Mouse (Mus musculus) lung, embryonic 16.5 days (tissue): ENCODE measurements around the gene Gpc5. TPM values are rescaled to one million over a fixed set of nuclear protein-coding genes. Genes with fewer than 3 reads are reported as not detected.

Experiments used
- ATAC-seq: fragments of 200-750 bp; cut with Nextera tagmentation; 2 replicates; pipeline ENCODE4 v1.8.0; 2017; ENCODE audit warnings: low read depth, mild to moderate bottlenecking, moderate library complexity
- H3K27ac ChIP-seq: fragments of 300-500 bp; sonication (generic); 2 replicates; pipeline ENCODE4 v1.5.1; 2014; ENCODE audit warnings: mild to moderate bottlenecking, control low read depth, low read length
- H3K27me3 ChIP-seq: fragments of 300-500 bp; sonication (generic); 2 replicates; pipeline ENCODE4 v1.6.1; 2014; ENCODE audit warnings: low read depth, low read length, mixed read lengths; ENCODE audit not compliant: control insufficient read depth, insufficient read depth
- H3K36me3 ChIP-seq: fragments of 300-500 bp; sonication (generic); 2 replicates; pipeline ENCODE4 v1.6.1; 2014; ENCODE audit warnings: low read length; ENCODE audit not compliant: control insufficient read depth, insufficient read depth
- H3K4me1 ChIP-seq: fragments of 300-500 bp; sonication (generic); replicated peaks from 2 replicates; pipeline ENCODE4 v1.6.1; 2014; ENCODE audit warnings: low read length, mixed read lengths; ENCODE audit not compliant: control insufficient read depth, insufficient read depth
- H3K4me2 ChIP-seq: fragments of 300-500 bp; sonication (generic); 2 replicates; pipeline ENCODE4 v1.6.1; 2014; ENCODE audit warnings: low read depth, low read length, control low read depth
- H3K4me3 ChIP-seq: fragments of 300-500 bp; sonication (generic); 2 replicates; pipeline ENCODE4 v1.5.1; 2014; ENCODE audit warnings: mild to moderate bottlenecking, low read length, control low read depth
- H3K9ac ChIP-seq: fragments of 300-500 bp; sonication (generic); 2 replicates; pipeline ENCODE4 v1.6.1; 2014; ENCODE audit warnings: low read length, control low read depth
- H3K9me3 ChIP-seq: fragments of 300-500 bp; sonication (generic); 2 replicates; pipeline ENCODE4 v1.6.1; 2016; ENCODE audit warnings: low read length; ENCODE audit not compliant: control insufficient read depth
- WGBS: fragments of 180-500 bp; shearing (Covaris S2); extraction: QIAGEN DNeasy Blood & Tissue Kit; methylation state at CpG from one replicate; pipeline ENCODE4 v1.1.7; 2014; 5-methylcytosine and 5-hydroxymethylcytosine counted together
- polyA plus RNA-seq: library from polyadenylated mRNA; unstranded; fragments of >200 nt; fragmentation: Nextera tagmentation; extraction: Ambion mirVana; gene quantifications from 2 replicates; pipeline ENCODE4 v1.2.1, GENCODE M21; 2015

Gene Gpc5
- polyA plus RNA-seq, 1 experiment from 2014 or later, result 0.11 TPM

DNA sequence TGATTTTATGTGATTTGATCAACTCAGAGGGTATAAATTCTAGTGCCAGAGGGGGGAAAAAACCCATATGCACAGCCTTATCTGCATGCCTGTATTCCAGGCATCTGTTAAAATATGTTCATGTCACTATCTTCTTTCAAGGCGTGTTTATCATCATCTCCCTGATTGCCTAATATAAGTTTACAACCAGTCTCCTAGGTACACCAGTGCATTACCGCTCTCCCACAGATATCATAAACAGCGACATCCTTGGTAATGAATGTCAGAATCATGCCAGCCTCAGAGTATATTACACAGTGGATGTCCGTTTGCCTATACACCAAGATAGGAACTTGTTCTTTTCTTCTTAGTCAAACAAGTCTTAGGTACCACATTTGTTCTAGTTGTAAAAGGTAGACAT lies 1095.0 kb downstream of the Gpc5 start:
- ATAC-seq, result no peak
- Histone ChIP-seq H3K4me1 (no peaks in the 10 kb centered on the region), H3K9me3 (no peaks in the 10 kb centered on the region), H3K4me3 (no peak overlapping the region), H3K27ac (no peak overlapping the region), H3K36me3 (no peaks in the 10 kb centered on the region), H3K4me2 (no peak overlapping the region), H3K27me3 (no peaks in the 10 kb centered on the region), H3K9ac (no peak overlapping the region)
- WGBS, result 77% methylated on average over 4 of the region's 4 CpGs

DNA sequence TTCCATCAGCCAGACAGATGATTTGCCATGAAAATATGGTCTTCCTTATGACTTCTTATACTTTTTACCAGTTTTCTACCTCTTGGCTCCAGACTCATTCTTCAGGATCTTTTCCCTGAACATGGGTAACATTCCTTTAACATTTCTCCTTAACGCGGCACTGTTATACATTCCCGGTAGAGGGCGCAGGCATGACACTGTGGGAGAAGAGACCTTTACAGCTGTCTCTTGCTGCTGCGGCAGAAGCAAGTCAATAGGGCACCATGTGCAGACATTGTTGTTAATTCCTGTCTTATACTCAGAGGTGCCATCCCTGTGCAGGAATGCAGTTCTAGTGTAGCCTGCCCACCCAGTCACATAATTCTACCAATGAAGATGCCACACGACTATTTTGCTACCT lies 1115.0 kb downstream of the Gpc5 start:
- no peaks in the 10 kb centered on the region for H3K4me1 ChIP-seq
- no peaks in the 10 kb centered on the region for H3K36me3 ChIP-seq
- H3K27me3 ChIP-seq, result no peaks in the 10 kb centered on the region
- H3K4me3 ChIP-seq, result no peak overlapping the region
- WGBS, result 29% methylated on average over 6 of the region's 6 CpGs
- H3K9ac ChIP-seq, result no peak overlapping the region
- no peak overlapping the region for H3K4me2 ChIP-seq
- H3K9me3 ChIP-seq, result no peaks in the 10 kb centered on the region
- H3K27ac ChIP-seq, result no peak overlapping the region
- ATAC-seq, result no peak

DNA sequence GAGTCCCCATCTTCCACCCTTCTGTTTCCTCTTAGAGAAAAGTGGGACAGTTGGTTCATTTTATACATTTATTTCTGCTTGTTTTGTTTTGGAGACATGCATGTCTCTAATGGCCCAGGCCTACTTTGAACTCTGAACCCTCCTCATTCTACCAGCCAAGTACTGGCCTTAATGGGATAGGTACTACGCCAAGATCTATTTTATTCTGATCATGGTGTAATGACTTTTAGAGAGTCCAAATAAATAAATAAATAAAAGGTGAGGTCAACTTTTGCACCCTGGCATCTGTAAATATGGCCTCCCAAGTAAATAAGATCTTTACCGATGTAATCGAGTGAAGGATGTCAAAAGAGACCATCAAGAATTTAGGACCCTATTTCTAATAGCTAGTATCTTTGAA lies 1116.6 kb downstream of the Gpc5 start:
- Histone ChIP-seq H3K4me1 (no peaks in the 10 kb centered on the region), H3K27me3 (no peaks in the 10 kb centered on the region), H3K4me3 (no peak overlapping the region), H3K4me2 (no peak overlapping the region), H3K9me3 (no peaks in the 10 kb centered on the region), H3K36me3 (no peaks in the 10 kb centered on the region), H3K27ac (no peak overlapping the region), H3K9ac (no peak overlapping the region)
- WGBS, result 77% methylated on average over 3 of the region's 3 CpGs
- ATAC-seq, result 0 out of 2 replicates have a peak, but pooled peaks have one; percentile 9

DNA sequence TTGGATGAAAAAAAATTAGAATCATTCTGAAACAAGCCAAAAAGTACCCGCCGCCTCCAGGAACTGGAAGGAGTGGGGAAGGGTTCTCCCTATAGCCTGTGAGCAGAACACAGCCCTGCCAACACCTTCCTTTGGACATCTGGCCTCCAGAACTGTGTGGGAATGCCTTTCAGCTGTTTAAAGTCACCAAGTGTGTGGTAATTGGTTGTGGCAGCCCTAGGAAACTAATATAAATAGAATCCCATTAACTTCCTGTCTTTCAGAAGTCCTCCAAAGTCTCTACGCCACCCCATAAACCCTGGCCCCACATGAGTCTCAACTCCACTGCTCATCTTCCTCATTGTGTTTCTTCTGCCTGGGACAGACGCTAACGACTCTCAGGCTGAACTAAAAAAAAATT lies 1117.0 kb downstream of the Gpc5 start:
- no peak overlapping the region for H3K4me3 ChIP-seq
- H3K9me3 ChIP-seq, result no peaks in the 10 kb centered on the region
- H3K4me2 ChIP-seq, result no peak overlapping the region
- no peaks in the 10 kb centered on the region for H3K36me3 ChIP-seq
- WGBS, result 25% methylated on average over 5 of the region's 5 CpGs
- no peaks in the 10 kb centered on the region for H3K4me1 ChIP-seq
- H3K27me3 ChIP-seq, result no peaks in the 10 kb centered on the region
- ATAC-seq, result peak; percentile 98
- no peak overlapping the region for H3K27ac ChIP-seq
- no peak overlapping the region for H3K9ac ChIP-seq

- Histone ChIP-seq H3K27ac (no peak overlapping the region), H3K27me3 (no peaks in the 10 kb centered on the region), H3K36me3 (no peaks in the 10 kb centered on the region), H3K4me3 (no peak overlapping the region), H3K4me1 (no peaks in the 10 kb centered on the region), H3K9me3 (no peaks in the 10 kb centered on the region), H3K4me2 (no peak overlapping the region), H3K9ac (no peak overlapping the region)
- WGBS, result 65% methylated on average over 6 of the region's 6 CpGs
- no peak for ATAC-seq
Measured at GRCm38 (mm10) chr14:116210304-116210703, 1118.3 kb downstream of the Gpc5 start.

- H3K36me3 ChIP-seq, result no peaks in the 10 kb centered on the region
- H3K27ac ChIP-seq, result no peak overlapping the region
- H3K27me3 ChIP-seq, result no peaks in the 10 kb centered on the region
- H3K4me3 ChIP-seq, result no peak overlapping the region
- no peaks in the 10 kb centered on the region for H3K4me1 ChIP-seq
- no peak for ATAC-seq
- H3K9ac ChIP-seq, result no peak overlapping the region
- H3K4me2 ChIP-seq, result no peak overlapping the region
- H3K9me3 ChIP-seq, result no peaks in the 10 kb centered on the region
Measured at GRCm38 (mm10) chr14:116212029-116212428, 1120.0 kb downstream of the Gpc5 start.

GRCm38 (mm10) chr14:116258126-116258525 lies 1166.1 kb downstream of the Gpc5 start:
- WGBS, result 100% methylated on average over 1 of the region's 1 CpGs
- no peaks in the 10 kb centered on the region for H3K9me3 ChIP-seq
- ATAC-seq, result no peak

DNA sequence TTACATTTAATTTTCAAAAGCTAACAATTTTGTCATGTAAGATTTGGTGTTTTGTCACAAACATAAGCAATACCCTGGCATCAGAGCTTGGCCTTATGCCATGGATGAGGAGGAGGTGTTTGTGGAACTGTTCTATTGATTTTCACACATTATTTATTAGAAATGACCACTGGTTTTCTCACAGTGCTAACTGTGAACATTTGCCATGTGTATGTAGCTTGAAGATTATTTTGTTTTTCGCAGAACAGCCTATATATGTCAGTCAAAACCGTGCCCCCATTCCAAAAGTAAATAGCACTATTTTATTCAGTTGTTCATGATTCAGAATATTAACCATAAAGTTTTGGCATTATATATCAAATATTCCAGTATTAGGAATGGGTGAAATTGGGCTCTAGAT lies 1216.5 kb downstream of the Gpc5 start:
- no peaks in the 10 kb centered on the region for H3K27me3 ChIP-seq
- no peak overlapping the region for H3K9ac ChIP-seq
- no peaks in the 10 kb centered on the region for H3K9me3 ChIP-seq
- no peaks in the 10 kb centered on the region for H3K36me3 ChIP-seq
- 55% methylated on average over 2 of the region's 2 CpGs for WGBS
- no peaks in the 10 kb centered on the region for H3K4me1 ChIP-seq
- no peak overlapping the region for H3K4me3 ChIP-seq
- ATAC-seq, result peak; percentile 69
- H3K4me2 ChIP-seq, result no peak overlapping the region
- H3K27ac ChIP-seq, result no peak overlapping the region

More at GRCm38 (mm10) chr14:116258126-116258525, 1166.1 kb downstream of the Gpc5 start:
- Histone ChIP-seq H3K4me3 (no peak overlapping the region), H3K4me1 (no peaks in the 10 kb centered on the region), H3K4me2 (no peak overlapping the region), H3K27me3 (no peaks in the 10 kb centered on the region), H3K27ac (no peak overlapping the region), H3K36me3 (no peaks in the 10 kb centered on the region), H3K9ac (no peak overlapping the region)

DNA sequence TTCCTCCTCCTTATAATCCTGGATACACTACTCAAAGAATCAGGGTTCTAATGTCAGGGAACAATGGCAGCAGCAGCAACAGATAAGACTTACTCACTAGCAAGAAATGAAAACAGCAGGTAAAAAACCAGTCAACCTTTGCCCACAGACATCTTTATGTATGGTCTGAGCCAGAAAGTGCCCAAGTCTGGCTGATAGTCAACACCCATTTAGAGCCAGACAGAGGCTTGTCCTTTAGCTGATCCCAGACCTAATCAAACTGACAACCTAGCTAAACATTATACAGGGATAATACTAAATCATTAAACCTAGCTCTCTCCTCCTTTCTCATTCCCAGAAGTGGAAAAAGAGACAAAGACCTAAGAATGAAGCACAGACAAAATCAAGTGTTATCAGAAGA lies 1225.5 kb downstream of the Gpc5 start:
- Histone ChIP-seq H3K36me3 (no peaks in the 10 kb centered on the region), H3K9ac (no peak overlapping the region), H3K4me1 (no peaks in the 10 kb centered on the region), H3K9me3 (no peaks in the 10 kb centered on the region), H3K4me2 (no peak overlapping the region), H3K27me3 (no peaks in the 10 kb centered on the region), H3K27ac (no peak overlapping the region), H3K4me3 (no peak overlapping the region)
- ATAC-seq, result no peak

DNA sequence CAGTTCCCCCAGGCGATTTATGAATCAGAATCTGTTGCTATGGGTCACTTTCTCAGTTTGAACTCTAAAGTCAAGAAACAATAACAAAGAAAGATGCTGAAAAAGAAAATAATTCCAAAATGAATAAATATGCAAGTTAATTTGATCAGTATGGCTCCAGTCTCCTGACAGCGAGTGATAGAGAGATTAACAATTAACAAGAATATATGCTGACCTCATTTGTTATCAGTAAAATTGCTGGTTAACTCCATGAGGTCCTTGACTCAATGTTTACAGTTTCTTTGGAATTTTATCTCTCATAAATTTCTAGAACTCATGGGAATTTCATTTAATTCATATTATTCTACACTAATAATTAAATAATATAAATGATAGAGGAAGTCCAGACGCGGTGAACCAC lies 1244.2 kb downstream of the Gpc5 start:
- Histone ChIP-seq H3K9me3 (no peaks in the 10 kb centered on the region), H3K27ac (no peak overlapping the region), H3K27me3 (no peaks in the 10 kb centered on the region), H3K4me2 (no peak overlapping the region), H3K4me3 (no peak overlapping the region), H3K4me1 (no peaks in the 10 kb centered on the region), H3K9ac (no peak overlapping the region), H3K36me3 (no peaks in the 10 kb centered on the region)
- WGBS, result 74% methylated on average over 4 of the region's 4 CpGs
- no peak for ATAC-seq
